Mouse (Mus musculus): ENCODE measurements around the gene Zcchc10. TPM values are rescaled to one million over a fixed set of nuclear protein-coding genes. Genes with fewer than 3 reads are reported as not detected.
A peak's percentile ranks its signal among the peaks of the same experiment; 100 is the strongest.

The Zcchc10 gene
- polyA plus RNA-seq, 1 experiment from 2014 or later = 15.1 TPM

DNA sequence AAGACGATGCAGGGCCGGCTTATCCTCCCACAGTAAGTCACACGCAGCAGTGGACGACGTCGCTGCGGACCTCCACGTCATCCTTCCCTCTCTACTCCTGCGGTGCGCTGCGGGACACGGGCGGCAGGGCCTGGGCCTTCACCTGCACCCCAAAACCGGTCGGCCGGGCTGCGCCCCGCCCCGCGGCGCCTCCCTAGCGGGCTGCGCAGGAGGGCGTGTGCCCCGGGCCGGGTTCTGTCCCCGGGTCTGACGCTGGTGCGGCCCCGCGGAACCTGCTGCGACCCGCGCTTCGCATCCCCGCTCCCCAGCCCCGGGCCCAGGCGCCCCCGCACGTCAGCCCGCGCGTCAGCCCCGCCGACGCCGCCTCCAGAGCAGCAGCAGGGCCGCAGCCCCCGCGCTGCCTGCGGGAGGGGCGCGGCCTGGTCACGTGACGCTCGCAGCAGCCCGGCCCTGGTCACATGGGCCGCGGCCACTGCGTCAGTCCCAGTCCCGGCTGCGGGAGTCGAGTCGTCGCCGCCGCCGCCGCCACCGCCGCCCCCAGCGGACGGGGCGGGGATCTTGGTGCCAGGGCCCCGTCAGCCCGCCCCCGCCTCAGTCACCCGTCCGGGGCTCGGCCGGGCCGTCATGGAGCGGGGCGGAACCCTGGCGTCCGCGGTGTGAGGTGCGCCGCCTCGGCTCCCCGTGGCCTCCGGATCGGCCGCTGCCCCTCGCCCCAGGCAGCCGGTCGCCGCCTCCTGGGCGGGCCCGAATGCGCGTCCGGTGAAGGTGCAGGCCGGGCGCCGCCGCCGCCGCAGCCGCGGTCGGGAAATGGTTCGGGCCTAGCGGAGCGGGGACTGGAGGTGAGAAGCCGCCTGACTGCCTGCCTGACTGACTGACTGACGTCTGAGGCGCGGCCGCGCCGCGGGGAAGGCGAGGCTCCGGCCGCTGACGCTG lies 26.1 kb downstream of the Zcchc10 start, which contains the start of gene Aff4:
TSS of gene Aff4 (plus strand) at position 543 of the 933 bp plus-strand sequence.
- Histone ChIP-seq H3K4me2 (ENCODE audit: low read length) (peak within 1 kb of the TSS; percentile 75), H3K9ac (replicated peaks; ENCODE audit: low read length) (peak within 1 kb of the TSS; percentile 98), H3K36me3 (ENCODE audit: control insufficient read depth, insufficient read depth, low read length) (no peaks in the 10 kb centered on the region), H3K9me3 (ENCODE audit: control insufficient read depth, low read length) (no peaks in the 10 kb centered on the region), H3K4me3 (replicated peaks; ENCODE audit: low read depth, low read length) (peak within 1 kb of the TSS; percentile 99), H3K27ac (replicated peaks; ENCODE audit: low read depth, low read length) (peak within 1 kb of the TSS; percentile 98), H3K4me1 (ENCODE audit: control insufficient read depth, insufficient read depth, low read length) (peaks cover 13% of the 10 kb centered on the region), H3K27me3 (ENCODE audit: control insufficient read depth, insufficient read depth, low read length) (no peaks in the 10 kb centered on the region)
- WGBS = under 1% methylated on average over 127 of the region's 127 CpGs
- peak; percentile 96 for ATAC-seq (ENCODE audit: low FRiP score, low TSS enrichment)
- DNase-seq = peak; percentile 97

DNA sequence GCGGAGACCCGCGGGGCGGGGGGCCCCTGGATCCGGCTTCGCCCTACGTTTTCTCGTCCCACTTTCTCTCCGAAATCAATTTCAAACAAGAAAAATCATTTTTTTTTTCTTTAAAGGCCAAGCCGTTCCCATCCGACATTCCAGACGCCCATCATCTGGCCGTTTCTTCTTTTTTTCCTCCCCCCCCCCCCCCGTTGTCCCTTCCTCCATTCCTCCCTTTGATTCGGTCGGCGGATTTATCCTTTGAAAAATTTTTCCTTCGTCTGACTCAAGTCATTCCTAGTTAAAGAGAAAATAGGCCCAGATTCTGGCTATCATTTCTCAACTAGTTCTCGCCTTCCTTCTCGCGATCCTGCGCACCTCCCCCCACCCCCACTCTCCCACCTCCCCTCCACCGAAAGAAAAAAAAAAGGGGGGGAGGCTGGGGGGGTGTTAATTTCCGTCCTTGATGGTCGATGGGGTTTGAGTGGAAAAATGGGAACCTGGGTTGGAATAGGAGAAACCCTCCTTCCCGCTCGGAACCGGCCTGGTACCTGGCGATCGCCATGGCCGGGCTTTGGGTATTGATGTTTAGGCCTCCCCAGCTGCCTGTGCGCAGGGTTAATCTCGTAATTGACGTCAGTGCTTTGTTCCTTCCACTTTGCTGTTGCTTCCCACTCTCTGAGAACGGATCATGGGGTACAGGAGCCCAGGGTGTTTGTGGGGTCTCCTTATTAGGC lies 26.9 kb downstream of the Zcchc10 start:
- Histone ChIP-seq H3K9ac (replicated peaks; ENCODE audit: low read length) (peak overlapping the region; percentile 98), H3K4me3 (replicated peaks; ENCODE audit: low read depth, low read length) (peak overlapping the region; percentile 99), H3K36me3 (ENCODE audit: control insufficient read depth, insufficient read depth, low read length) (no peaks in the 10 kb centered on the region), H3K4me1 (ENCODE audit: control insufficient read depth, insufficient read depth, low read length) (peaks cover 13% of the 10 kb centered on the region), H3K9me3 (ENCODE audit: control insufficient read depth, low read length) (no peaks in the 10 kb centered on the region), H3K27me3 (ENCODE audit: control insufficient read depth, insufficient read depth, low read length) (no peaks in the 10 kb centered on the region), H3K27ac (replicated peaks; ENCODE audit: low read depth, low read length) (peak overlapping the region; percentile 98), H3K4me2 (ENCODE audit: low read length) (peak overlapping the region; percentile 75)
- DNase-seq = peak; percentile 84
- ATAC-seq (ENCODE audit: low FRiP score, low TSS enrichment) = peak; percentile 9; the same call in 1 of the 2 replicates
- under 1% methylated on average over 35 of the region's 35 CpGs for WGBS

DNA sequence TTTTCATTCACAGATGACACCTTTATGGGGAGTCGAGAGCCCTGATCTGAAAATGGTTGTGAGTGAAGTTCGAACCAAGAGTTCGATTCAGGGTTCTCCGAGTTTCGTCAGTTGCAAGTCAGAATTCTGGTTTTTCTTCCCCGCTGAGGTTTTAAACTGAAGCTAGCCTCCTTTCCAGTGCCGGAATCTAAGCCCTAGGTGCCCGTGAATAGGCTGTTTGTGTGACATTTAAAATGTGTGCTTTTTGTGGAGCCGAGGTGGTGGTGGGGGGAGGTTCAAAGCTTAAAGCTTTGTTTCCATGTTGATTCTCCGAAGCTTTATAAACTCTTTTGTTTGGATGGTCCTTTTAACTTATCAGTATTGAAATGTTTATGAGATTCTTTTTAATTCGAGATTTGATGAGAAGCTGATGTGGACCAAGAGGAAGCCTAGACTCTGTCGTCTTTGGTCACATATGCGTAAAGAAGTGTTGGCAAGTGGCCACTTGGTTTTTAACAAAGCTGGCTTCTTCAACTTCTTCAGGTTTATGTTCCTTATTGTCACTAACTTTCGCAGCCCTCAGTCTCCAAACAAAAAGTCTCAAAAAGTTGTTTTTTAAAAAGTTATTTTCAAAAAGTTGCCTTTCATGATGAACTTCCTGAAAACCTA lies 27.6 kb downstream of the Zcchc10 start:
- DNase-seq (no peak), ATAC-seq (ENCODE audit: low FRiP score, low TSS enrichment) (no peak)
- Histone ChIP-seq H3K36me3 (ENCODE audit: control insufficient read depth, insufficient read depth, low read length) (no peaks in the 10 kb centered on the region), H3K4me1 (ENCODE audit: control insufficient read depth, insufficient read depth, low read length) (peaks cover 13% of the 10 kb centered on the region), H3K4me3 (replicated peaks; ENCODE audit: low read depth, low read length) (peak overlapping the region; percentile 99), H3K27ac (replicated peaks; ENCODE audit: low read depth, low read length) (peak overlapping the region; percentile 98), H3K9me3 (ENCODE audit: control insufficient read depth, low read length) (no peaks in the 10 kb centered on the region), H3K4me2 (ENCODE audit: low read length) (peak overlapping the region; percentile 75), H3K9ac (replicated peaks; ENCODE audit: low read length) (peak overlapping the region; percentile 98), H3K27me3 (ENCODE audit: control insufficient read depth, insufficient read depth, low read length) (no peaks in the 10 kb centered on the region)
- WGBS = 4% methylated on average over 14 of the region's 14 CpGs

- no peak for ATAC-seq (ENCODE audit: low FRiP score, low TSS enrichment)
- WGBS = 97% methylated on average over 5 of the region's 5 CpGs
- no peak overlapping the region for H3K9ac ChIP-seq (replicated peaks; ENCODE audit: low read length)
- no peaks in the 10 kb centered on the region for H3K4me1 ChIP-seq (ENCODE audit: control insufficient read depth, insufficient read depth, low read length)
- no peak overlapping the region for H3K4me2 ChIP-seq (ENCODE audit: low read length)
- no peak overlapping the region for H3K4me3 ChIP-seq (replicated peaks; ENCODE audit: low read depth, low read length)
- DNase-seq = no peak
- H3K27me3 ChIP-seq (ENCODE audit: control insufficient read depth, insufficient read depth, low read length) = no peaks in the 10 kb centered on the region
- no peak overlapping the region for H3K27ac ChIP-seq (replicated peaks; ENCODE audit: low read depth, low read length)
- peaks cover 3% of the 10 kb centered on the region; the same call in 1 of the 2 replicates for H3K36me3 ChIP-seq (ENCODE audit: control insufficient read depth, insufficient read depth, low read length)
- H3K9me3 ChIP-seq (ENCODE audit: control insufficient read depth, low read length) = no peaks in the 10 kb centered on the region
These were observed 34.2 kb downstream of the Zcchc10 start for GRCm38 (mm10) chr11:53358504-53359155.

DNA sequence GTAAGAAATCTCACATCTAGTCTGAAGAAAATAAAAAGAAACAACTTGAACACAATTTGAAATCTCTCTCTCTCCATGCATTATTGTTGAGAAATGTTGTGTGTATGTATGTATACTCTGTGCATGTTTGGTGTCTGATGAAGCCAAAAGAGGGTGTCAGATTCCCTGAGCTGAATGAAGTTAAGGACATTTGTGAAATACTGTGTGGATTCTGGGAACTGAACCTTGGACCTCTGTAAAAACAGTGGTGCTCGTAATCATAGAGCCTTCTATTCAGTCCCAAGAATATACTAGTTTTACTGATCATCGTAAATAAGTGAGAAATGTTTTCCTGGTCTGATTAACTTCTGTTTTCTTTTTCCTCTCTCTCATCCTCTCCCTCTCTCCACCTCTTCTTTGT lies 42.6 kb downstream of the Zcchc10 start:
- no peaks in the 10 kb centered on the region for H3K9me3 ChIP-seq (ENCODE audit: control insufficient read depth, low read length)
- no peaks in the 10 kb centered on the region for H3K27me3 ChIP-seq (ENCODE audit: control insufficient read depth, insufficient read depth, low read length)
- H3K36me3 ChIP-seq (ENCODE audit: control insufficient read depth, insufficient read depth, low read length) = peaks cover 23% of the 10 kb centered on the region
- ATAC-seq (ENCODE audit: low FRiP score, low TSS enrichment) (no peak), DNase-seq (no peak)
- no peaks in the 10 kb centered on the region for H3K4me1 ChIP-seq (ENCODE audit: control insufficient read depth, insufficient read depth, low read length)
- H3K4me2 ChIP-seq (ENCODE audit: low read length) = no peak overlapping the region
- no peak overlapping the region for H3K4me3 ChIP-seq (replicated peaks; ENCODE audit: low read depth, low read length)
- H3K27ac ChIP-seq (replicated peaks; ENCODE audit: low read depth, low read length) = no peak overlapping the region
- WGBS = 100% methylated on average over 2 of the region's 2 CpGs
- H3K9ac ChIP-seq (replicated peaks; ENCODE audit: low read length) = no peak overlapping the region

DNA sequence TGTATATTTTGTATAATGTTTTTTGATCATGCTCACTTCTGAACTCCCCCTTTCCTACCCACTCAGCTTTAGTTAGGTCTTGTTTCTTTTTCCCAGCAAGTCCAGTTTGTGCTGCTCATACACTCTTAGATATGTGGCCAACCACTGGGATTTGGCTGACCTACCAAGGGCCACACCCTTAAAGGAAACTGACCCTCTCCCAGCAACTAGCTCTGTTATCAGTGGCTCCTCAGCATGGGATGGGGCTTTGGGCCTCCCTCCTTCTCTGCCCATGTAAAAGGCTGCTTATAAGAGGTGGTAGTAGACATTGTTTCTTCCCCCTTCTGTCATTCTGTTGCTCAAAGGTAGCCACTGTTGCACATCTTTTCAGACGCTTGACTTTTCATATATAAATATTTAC lies 54.4 kb downstream of the Zcchc10 start:
- DNase-seq = no peak
- Histone ChIP-seq H3K4me1 (ENCODE audit: control insufficient read depth, insufficient read depth, low read length) (no peaks in the 10 kb centered on the region), H3K27me3 (ENCODE audit: control insufficient read depth, insufficient read depth, low read length) (no peaks in the 10 kb centered on the region), H3K4me2 (ENCODE audit: low read length) (no peak overlapping the region), H3K4me3 (replicated peaks; ENCODE audit: low read depth, low read length) (no peak overlapping the region), H3K9ac (replicated peaks; ENCODE audit: low read length) (no peak overlapping the region), H3K36me3 (ENCODE audit: control insufficient read depth, insufficient read depth, low read length) (peaks cover 38% of the 10 kb centered on the region), H3K9me3 (ENCODE audit: control insufficient read depth, low read length) (no peaks in the 10 kb centered on the region), H3K27ac (replicated peaks; ENCODE audit: low read depth, low read length) (no peak overlapping the region)
- no peak for ATAC-seq (ENCODE audit: low FRiP score, low TSS enrichment)
- 95% methylated on average over 1 of the region's 1 CpGs for WGBS

Data from midbrain, embryonic 14.5 days (tissue).